Mouse (Mus musculus) kidney, adult 2 months (tissue): ENCODE data around the gene Atp5j2.

Experiments
- CTCF ChIP-seq: fragments of 200-500 bp; conservative IDR thresholded peaks from 2 replicates; pipeline ENCODE4 v1.5.1; 2011; ENCODE audit warnings: low read depth, mild to moderate bottlenecking, control low read depth, low read length, moderate library complexity, mixed read lengths; ENCODE audit not compliant: insufficient read depth, insufficient read length
- POLR2A ChIP-seq: fragments of 200-500 bp; IDR thresholded peaks from one replicate; pipeline ENCODE4 v1.6.1; 2011; ENCODE audit warnings: low read depth, low read length, control low read depth

DNA sequence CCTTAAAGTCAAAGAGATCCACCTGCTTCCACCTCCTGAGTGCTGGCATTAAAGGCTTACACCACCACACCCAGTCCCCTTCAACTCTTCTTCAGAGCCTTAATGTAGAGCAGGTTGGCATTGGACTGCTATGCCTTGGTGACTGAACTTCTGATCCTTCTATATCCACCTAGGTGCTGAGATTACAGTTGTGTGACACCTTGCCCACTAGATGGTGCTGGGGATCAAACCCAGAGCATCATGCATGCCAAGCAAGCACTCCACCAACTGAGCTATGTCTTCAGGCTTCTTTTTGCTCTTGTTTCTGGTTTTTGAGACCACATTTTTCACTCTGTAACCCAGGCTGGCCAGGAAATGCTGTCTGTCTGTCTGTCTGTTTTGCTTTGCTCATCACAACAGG is 42.8 kb upstream of the Atp5j2 start:
- TF ChIP-seq CTCF (peak; percentile 70), POLR2A (no peak)
